Mouse (Mus musculus) left cerebral cortex, postnatal 10 days (tissue): ENCODE results near the gene Hnrnpd. TPM values are rescaled to one million over a fixed set of nuclear protein-coding genes. Genes with fewer than 3 reads are reported as not detected.
A peak's percentile ranks its signal among the peaks of the same experiment; 100 is the strongest.

Experiments used
- DNase-seq, 2 experiments: peaks; one replicate each; pipeline ENCODE4 v3.0.0; 2021 to 2022; ENCODE audit warnings: low spot score in 2 of 2, mixed read lengths in 1 of 2; ENCODE audit errors: extremely low spot score in 1 of 2
- intact Hi-C: fragments of 180-260 bp; cut with DNase I; formaldehyde crosslinking; loops from one replicate; pipeline ENCODE4 v1.15.1; 2025
- total RNA-seq, 2 experiments: library from RNA; stranded (reverse); gene quantifications; 2 replicates each; pipeline ENCODE4 v1.2.3; 2021

Hnrnpd gene
- total RNA-seq, 2 experiments from 2014 or later: 229 to 243 TPM

GRCm38 (mm10) chr5:99975061-99975460 is 3.7 kb downstream of the Hnrnpd start:
- intact Hi-C loops: no loop called here
- no peak for DNase-seq

DNA sequence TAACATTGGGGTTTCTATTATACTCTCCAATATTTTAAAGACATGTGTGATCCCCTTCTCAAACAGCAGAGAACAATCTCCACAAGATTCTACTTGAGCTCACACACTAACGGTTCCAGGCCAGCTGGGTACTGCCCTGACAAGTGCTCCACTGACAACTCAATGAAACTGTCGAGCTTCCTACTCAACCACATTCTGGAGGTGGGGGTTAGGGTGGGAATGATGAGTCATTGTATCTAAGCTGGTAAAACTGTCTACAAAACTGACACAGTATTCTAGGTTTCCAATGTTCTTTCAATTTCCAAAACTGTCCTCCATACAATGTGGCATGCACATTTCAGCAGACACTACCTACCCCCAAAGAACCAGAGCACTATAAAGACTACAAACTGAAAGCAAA is 4.8 kb downstream of the Hnrnpd start:
- DNase-seq: no peak
- intact Hi-C loops: no loop called here

DNA sequence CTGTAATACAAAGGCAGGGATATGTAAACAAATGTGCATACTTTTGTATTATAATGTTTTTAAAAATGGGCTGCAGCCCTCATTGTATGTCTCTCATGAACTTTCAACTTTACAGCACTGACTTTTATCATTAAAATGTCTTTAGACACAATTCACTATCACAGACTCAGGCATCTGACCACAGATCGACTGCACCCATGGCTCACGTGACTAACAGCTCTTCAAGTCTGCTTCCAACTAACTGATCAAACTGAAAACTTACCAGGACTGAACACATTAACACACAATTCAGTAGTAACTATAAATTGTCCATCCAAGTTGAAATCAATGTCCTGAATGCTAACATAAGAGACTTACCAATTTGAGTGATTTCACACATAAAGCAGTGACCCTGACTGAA is 18.8 kb downstream of the Hnrnpd start:
- no peak for DNase-seq
- intact Hi-C loops: no loop called here

- DNase-seq: no peak
- intact Hi-C loops: no loop called here
Measured at GRCm38 (mm10) chr5:99959236-99959936, 19.4 kb downstream of the Hnrnpd start.

GRCm38 (mm10) chr5:99958666-99959065 is 20.1 kb downstream of the Hnrnpd start:
- intact Hi-C loops: no loop called here
- DNase-seq: no peak

DNA sequence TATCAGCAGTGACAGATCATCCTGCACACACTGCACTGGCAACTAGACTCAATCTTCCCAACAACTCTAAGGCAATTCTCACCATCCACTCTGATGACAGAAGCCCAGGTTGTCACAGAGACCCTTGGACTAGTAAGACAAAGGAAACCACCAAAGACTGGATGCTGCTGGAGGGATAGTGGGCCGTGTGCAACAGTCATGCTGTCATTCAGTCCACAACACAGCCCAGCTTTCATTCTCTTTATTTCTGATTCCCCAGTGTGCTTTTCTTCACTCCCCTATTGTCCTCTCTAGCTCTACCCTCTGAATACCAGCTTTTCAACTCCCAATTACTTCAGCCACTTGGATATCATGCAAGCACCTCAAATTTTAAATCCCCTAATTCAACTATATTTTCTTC is 24.9 kb downstream of the Hnrnpd start:
- intact Hi-C loops: no loop called here
- no peak for DNase-seq

DNA sequence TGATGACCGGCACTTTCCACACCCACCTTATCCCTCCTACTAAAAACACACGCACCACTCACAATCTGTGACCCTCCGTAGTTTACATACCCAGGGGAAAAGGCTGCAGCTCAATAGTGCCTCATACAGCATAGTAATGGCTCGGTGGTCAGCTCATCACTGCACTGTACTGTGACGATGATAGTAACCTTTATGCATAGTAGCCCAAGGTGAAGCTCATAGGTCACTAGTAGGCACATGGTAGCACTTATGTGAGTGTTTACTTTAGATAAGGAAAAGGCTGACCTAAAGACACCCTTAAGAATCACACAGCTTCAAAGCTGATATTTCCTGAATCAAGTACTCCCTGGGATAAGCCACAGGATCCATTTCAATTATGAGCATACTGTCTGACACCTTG is 26.2 kb downstream of the Hnrnpd start:
- intact Hi-C loops: no loop called here
- no peak for DNase-seq

DNA sequence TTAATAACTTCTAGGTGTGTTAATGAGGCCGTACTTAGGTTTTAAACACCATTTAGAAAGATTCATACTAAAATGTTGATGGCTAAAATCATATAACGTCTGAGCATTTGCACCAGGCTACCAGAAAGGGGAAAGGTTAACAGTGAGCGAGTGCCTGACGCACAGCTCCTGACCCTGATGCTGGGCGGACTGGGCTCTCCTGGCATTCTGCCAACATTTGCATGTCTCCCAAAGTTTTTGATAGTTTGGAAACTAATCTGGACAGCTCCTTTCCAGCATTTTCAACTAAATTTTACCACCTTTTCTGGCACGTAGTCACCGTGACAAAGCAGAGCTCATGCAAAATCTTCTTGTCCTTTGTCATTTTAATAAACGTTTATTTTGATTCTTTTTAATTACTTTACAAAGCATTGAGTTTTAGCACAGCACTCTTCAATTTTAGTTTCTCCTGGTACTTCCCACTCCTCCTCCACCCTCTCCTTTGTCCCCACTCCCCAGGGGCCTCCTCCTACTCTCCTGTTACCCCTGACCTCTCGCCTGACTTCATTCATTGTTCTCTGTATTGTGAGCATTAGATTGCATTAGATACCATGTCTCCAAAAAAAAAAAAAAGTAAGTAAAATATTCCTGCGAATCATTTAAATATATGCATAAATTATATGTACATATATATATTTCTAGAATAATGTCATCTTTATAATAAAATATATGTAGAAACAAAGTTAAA is 36.8 kb downstream of the Hnrnpd start:
- intact Hi-C loops: no loop called here
- DNase-seq: no peak

DNA sequence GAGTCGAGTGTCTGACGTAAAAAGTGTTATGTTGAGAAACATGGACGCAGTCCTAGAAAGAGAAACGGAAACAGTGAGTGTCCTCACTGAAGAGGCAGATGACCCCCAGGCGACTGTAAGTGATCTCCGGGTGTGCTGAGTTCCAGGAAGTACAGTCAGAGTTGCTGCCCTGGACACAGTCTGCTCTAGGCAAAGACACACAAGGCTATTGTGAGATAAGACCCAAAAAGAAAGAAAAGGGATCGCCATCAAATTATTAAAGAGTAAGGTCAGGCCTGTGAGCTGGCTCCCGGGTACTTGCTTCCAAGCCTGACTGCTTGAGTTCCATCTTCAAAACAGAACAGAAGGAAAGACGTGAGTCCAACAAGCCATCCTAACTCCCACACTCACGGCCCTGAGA is 37.5 kb downstream of the Hnrnpd start:
- intact Hi-C loops: no loop called here
- DNase-seq: no peak

DNA sequence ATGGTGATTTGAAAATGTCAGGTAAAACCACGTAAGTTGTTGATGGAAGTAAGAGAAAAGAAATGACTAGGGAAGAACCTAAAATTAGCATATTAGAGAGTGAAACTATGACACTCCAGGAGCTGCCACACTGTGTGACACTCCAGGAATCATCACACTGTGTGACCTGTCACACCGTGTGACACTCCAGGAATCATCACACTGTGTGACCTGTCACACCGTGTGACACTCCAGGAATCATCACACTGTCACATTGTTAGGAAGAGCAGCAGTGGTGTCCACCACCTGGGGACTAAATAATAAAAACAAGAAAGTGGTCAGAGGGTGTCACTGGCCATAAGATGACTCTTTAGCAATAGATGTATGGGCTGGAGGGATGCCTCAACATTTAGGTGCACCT is 39.3 kb downstream of the Hnrnpd start:
- intact Hi-C loops: no loop called here
- DNase-seq: no peak

- DNase-seq: no peak
Measured at GRCm38 (mm10) chr5:99931910-99932309, 46.8 kb downstream of the Hnrnpd start.

GRCm38 (mm10) chr5:99927951-99928350 is 50.8 kb downstream of the Hnrnpd start:
- intact Hi-C loops: no loop called here

More at GRCm38 (mm10) chr5:99931910-99932309, 46.8 kb downstream of the Hnrnpd start:
- intact Hi-C loops: no loop called here

GRCm38 (mm10) chr5:99922033-99922432 is 56.7 kb downstream of the Hnrnpd start:
- intact Hi-C loops: no loop called here
- no peak for DNase-seq

More at GRCm38 (mm10) chr5:99927951-99928350, 50.8 kb downstream of the Hnrnpd start:
- no peak for DNase-seq

GRCm38 (mm10) chr5:99915494-99915893 is 63.2 kb downstream of the Hnrnpd start:
- no peak for DNase-seq
- intact Hi-C loops: no loop called here

DNA sequence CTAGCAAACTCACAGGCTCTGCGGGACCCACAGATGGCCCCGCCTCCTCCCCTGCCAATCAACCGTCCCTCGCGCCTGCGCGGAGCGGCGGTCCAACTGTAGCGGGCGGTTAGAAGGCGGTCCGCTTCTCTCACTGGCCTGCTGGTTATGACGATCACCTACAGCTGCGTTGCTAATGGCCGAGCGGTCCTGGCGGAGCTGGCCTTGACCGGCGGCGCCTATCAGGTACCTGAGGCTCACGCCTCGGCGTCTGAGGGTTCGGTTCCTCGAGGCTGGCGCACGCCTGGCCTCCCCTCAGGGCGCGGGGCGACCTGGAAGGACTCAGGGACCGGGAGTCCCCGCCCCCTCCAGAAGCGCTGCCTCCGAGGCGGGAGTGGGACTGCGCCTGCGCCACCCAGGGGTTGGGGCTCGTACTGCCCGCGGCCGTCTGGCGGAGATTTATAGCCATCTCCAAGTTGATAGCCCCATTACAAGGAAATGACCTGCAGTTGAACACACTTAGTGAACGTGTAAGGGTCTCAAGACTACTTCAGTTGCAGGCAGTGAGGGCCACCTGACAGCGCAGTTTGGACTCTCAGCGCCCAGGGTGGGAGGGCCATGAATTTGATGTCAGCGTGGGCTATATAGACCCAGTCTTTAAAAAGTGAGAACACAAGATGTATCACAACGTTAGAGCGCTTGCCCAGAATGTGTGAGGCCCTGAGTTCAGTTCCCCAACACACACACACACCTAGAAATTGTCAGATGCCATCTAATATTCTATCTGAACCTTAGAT is 72.4 kb downstream of the Hnrnpd start, which contains the start of gene Vamp9:
Gene Vamp9 (plus strand): TSS at position 74 of the 776 bp plus-strand sequence.
- intact Hi-C loops: no loop called here
- DNase-seq: peak; percentile 92 to 97

Other genes starting within 250 kb of the Hnrnpd start
- 10 to 100 TPM; 53.8 to 58.4 TPM for gene Rasgef1b, start 249.9 kb downstream of the Hnrnpd start, total RNA-seq
- under 1 TPM in 1 of 2 experiments, not detected in 1; 0.51 TPM for gene Vamp9, start 72.7 kb downstream of the Hnrnpd start, total RNA-seq
- gene 4930524J08Rik, start 123 bp upstream of the Hnrnpd start, total RNA-seq: 1 to 10 TPM; 1.7 to 2.9 TPM
- gene Hnrnpdl, start 60.7 kb upstream of the Hnrnpd start, total RNA-seq: 100 to 1,000 TPM; 198 to 200 TPM
- gene Enoph1, start 61.0 kb upstream of the Hnrnpd start, total RNA-seq: 10 to 100 TPM; 56.2 TPM
- gene Tmem150c, start 180.9 kb upstream of the Hnrnpd start, total RNA-seq: 10 to 100 TPM; 67.9 to 80.0 TPM